Mouse (Mus musculus): ENCODE data around the gene Olfr282.

Olfr282 gene

DNA sequence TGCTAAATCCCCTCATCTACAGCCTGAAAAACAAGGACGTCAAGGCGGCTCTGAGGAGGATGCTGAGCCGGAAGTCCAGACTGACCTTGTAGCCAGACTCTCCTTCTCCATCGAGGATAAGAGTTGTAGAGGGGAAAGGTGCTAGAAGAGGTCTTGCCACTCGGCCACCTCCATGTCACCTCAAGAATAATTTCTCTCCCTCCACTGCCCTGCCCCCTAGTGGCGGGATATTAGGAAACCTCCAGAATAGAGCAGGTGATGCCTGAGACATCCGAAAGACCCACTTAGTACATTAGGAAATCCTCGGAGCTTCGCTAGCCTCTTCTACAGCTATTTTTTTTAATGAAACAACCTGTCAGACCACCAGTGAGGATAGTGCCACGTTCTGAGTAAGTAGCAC, 44.4 kb downstream of the Olfr282 start:
- DNase-seq (ENCODE audit: low read depth) = no peak

- no peak for DNase-seq (ENCODE audit: low read depth)
These were observed 45.3 kb downstream of the Olfr282 start for GRCm38 (mm10) chr15:98476281-98476680.

GRCm38 (mm10) chr15:98479568-98480102, 48.6 kb downstream of the Olfr282 start:
- DNase-seq (ENCODE audit: low read depth) = no peak

- DNase-seq (ENCODE audit: low read depth) = no peak
These were observed 51.7 kb downstream of the Olfr282 start, which contains the start of gene Lalba for GRCm38 (mm10) chr15:98482701-98483100. Gene Lalba (minus strand): TSS chr15:98482721.

GRCm38 (mm10) chr15:98483907-98484886, 53.2 kb downstream of the Olfr282 start:
- DNase-seq (ENCODE audit: low read depth) = no peak

GRCm38 (mm10) chr15:98486433-98487021, 55.5 kb downstream of the Olfr282 start:
- DNase-seq (ENCODE audit: low read depth) = no peak

All from fibroblast of lung, adult 2 months (primary cell).